Mouse (Mus musculus) mature B cell (primary cell): ENCODE measurements around the gene Haspin.
"Not testable (repeated sequence)": the region's sequence is repeated elsewhere in the genome, so short reads cannot be mapped to it uniquely, and the experiment has no call there.

ENCODE experiments used
- in situ Hi-C: fragments of 300-500 bp; cut with MboI; formaldehyde crosslinking; loops from 2 replicates; pipeline ENCODE4 v1.14.3; 2019

Gene Haspin

DNA sequence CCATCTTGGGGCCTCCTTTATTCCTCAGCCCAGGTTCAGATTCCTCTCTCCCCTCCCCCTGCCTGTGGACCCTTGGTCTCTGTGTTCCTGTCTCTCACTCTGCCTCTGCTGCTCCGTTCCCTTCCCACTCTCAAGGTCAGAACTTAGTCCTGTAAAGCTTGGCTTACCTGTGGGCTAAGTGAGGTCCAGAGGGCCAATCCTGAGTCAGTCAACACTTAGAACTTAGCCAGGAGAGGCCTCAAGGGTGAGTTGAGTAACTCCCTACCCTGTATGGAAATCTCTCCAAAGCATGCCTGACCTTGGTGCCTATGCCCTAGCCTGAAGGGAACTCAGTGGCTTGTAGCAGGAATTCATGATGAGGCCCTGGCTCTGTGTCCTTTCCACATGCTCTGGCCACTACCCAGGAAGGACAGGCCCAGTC is 6.2 kb upstream of the Haspin start:
- in situ Hi-C loops, result no loop called here

DNA sequence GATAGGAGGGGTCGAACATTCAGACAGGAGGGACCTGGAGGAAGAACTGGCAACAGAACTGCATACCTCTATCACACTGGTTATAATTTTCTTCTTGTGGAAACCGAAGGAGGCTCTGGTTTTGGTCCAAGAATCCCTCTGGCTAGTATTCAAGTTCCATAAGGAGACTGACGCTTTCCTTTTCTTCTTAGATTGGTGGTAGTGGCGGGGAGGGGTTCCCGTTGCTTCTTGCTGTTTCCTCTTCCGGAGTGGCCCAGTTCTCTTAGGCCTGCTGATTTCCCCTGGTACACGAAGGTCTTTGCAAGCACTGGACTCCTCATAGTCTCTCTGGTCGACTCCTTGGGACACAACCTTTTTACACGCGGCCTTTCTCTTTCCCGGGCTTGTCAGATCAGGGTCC is 978 bp downstream of the Haspin start:
- in situ Hi-C loops, result no loop called here

DNA sequence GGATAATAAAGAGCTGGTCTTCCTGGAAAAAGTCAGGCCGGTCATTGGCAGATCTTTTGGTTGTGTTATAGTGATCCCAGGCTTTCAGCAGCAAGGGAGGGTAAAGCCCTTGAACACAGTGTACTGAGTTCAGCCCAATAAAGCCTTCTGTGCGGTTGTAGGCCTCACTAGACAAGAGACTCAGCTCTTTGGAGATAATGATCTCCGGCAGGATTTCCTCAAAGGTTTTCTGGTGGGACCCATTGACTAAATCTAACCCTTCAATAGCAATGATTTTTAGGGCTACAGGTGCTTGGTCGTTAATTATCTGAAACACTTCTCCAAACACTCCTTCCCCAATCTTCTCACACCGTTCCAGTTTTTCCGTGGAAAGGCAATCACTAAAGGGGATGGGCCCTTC is 1.5 kb downstream of the Haspin start:
- in situ Hi-C loops, result no loop called here

DNA sequence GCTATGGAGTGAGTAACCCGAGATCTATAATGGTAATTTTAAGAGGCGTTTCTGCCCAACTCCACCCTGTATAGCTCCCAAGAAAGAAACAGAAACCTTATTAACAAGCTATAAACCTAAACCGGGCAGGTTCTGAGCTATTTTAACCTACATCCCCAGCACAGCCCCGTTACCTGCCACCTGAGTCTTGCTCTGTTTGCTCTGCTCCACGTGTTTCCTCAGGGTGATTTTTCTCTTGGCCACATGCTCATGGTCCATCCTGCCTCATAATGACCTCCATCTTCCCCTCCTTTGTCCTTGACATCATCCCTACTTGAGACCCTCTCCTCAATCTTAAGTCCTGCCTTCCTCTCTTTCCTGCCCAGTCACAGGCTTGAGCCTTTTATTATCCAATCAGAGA is 3.9 kb downstream of the Haspin start:
- in situ Hi-C loops, result no loop called here

DNA sequence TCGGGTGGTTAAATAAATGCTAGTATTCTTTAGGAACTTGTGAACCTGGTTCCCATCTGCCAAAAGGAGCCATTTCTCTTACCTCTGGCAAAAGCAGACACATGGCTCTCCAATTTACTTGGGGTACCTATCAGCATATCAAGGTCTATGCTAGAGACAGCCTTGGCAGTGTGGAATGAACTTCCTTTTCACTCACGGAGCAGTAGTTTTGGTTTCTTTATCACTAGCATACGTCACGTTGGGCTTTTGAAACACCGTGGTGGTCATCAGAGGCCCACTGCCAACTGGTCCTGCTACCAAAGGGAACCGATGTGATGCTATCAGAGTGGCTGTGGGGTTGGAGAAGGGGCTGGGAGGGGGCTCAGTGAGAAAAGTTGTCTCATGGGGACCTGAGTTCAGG is 5.1 kb downstream of the Haspin start:
- in situ Hi-C loops, result no loop called here

DNA sequence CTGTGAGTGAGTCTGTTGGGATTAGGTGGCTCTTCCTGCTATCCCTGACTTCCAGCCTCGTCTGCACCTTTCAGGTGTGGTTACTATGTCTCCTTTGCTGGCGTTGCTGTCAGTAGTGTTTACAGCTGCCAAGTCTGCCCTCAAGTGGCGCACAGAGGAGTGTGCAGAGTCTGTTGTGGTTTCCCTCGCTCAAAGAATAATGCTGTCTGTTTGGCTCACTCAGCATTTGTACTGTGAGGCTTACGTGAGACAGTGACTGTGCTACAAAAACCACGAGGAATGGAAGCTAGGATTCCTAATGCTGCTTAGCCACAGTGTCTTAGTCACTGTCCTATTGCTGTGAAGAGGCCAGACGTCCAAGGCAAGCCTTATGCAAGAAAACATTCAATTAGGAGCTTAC is 7.1 kb downstream of the Haspin start:
- in situ Hi-C loops, result no loop called here

DNA sequence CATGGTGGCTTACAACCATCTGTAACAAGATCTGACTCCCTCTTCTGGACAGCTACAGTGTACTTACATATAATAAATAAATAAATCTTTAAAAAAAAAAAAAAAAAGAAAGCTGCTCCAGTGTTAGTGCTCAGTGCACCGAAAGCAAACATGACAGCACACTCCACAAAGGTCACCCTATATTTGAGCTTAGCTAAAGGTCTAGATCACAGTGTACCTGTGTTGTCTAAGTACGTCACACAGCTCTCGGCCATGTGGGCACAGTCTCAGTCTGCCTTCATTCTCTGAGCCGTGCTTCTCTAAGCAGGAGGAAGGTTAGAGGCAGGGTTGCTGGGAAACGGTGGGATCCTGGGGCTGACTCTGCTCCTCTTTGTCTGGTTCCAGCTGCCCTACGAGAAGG is 11.6 kb downstream of the Haspin start:
- in situ Hi-C loops, result no loop called here

DNA sequence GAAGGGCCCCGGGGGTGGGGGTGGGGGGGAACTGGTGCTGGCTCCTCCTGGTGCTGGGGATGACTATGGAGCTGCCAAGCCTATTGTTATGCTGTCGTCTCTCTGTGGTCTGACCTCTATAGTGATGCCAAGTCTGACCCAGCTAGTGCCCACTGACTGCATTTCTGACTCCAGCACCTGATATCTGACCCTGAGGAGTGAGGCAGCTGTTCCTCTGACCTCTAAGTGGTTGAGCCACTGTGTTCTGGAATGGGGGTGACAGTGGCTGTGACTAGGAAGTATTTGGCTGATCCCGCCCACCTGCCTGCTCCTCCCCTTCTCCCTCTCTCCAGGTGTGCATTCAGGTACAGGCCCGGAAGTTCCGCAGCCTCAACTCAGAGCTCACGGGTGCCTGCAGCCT is 26.7 kb downstream of the Haspin start:
- in situ Hi-C loops, result no loop called here

DNA sequence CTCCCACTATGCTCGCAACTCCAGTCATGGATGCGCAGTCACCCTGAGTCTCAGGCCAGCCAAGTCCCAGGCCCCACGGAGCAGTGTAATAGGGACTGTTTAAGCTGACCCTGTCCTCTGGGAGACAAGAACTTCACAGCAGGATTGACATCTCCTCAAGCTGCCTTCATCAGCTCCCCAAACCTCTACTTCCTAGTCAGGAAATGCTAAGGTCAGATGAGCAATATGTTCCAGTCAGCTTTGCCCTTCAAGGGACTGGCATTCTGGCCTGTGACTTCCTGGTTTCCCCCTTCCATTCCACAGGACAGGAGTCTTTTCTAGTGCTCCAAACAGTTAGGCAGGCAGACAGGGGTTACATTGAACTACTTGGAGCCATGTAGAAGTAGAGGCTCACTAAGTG is 28.2 kb downstream of the Haspin start:
- in situ Hi-C loops, result no loop called here

DNA sequence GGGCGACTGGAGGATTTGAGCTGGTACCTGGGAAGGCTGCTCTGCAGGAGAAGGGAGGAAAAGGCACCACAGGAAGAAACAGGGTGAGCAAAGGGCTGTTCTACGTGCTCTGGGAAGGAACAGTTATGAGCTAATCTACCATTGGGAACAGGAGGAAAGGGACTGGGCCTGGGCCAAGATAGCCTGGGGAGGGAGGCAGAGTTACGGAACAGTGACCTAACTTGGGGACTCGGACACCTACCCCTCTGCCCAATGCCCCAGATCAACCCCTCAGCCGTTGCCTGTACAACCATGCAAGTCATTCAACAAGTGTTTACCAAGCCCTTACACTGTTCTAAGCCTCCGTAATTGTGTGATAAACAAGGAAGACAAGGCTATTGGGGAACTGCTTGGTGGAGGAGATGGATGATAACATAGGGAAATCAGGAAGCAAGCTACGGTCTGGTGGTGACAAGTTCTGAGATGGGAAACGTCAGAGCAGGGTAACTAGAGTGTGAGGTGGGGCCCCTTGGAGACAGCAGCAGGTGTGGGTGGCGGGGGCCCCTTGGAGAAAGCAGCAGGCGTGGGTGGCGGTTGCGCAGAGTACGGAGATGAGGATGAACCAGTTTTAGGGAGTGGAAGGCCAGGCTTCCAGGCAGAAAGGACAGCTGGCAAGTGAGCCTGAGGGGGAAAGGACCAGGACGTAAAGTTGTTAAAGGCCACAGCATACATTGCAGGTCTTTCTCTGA is 29.0 kb downstream of the Haspin start:
- in situ Hi-C loops, result no loop called here

DNA sequence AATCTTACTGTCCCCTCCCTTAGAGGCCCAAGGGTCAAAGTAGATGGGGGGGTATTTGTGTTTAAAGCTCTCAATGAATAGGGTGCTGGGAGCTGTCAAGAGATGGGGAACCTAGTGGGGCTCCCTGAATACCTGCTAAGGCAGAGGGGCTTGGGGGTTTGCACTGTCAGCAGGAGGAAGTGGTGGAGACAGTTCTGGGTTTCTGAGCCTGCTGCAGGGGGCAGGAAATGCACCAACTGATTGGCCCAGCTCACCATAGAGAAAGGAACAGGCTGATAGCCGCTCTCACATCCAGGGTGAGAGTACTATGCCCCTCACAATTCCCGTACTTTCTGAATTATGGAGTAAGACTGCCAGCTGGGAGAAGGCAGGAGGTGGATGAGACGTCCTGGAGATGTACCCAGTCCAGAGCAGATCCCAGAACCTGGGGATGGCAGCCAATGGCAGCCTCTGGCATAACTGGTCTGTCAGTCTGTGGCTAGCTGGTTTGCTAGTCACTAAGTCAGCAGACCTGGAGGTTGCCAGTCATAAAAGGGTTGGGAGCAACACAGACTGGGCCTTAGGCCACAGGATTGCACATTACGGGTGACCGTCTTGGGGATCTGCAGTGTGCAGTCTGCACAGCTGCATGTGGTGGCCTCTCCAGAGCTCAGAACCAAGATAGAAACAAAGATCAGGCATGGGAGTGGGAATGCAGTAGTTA is 29.7 kb downstream of the Haspin start:
- in situ Hi-C loops, result no loop called here

DNA sequence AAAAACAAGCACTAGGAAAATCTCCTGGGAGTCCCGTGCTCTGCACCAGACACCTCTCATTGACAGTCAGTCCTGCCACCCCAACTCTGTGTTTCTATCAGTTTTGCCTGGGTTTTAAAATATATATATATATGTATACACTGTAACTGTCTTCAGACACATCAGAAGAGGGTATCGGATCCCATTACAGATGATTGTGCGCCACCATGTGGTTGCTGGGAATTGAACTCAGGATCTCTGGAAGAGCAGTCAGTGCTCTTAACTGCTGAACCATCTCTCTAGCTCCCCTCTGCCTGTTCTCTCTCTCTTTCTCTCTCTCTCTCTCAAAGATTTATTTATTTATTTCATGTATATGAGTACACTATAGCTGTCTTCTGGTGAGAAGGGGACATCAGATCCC is 30.7 kb downstream of the Haspin start:
- in situ Hi-C loops, result not testable (repeated sequence)

DNA sequence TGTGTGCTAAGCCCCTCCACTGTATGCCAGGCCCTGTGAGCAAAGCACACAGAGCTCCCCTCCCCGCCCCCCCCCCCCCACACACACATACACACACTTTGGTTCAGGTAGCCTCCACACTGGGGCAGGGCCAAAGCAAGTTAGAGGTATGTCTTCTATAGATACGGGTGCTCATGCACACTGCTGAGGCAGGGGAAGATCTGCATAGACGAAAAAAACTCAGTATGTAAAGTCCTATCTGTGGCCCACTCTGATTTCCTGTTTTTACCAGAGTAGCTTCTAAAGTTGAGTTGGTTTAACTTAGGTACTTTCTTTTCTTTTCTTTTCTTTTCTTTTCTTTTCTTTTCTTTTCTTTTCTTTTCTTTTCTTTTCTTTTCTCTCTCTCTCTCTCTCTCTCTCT is 32.8 kb downstream of the Haspin start:
- in situ Hi-C loops, result no loop called here

DNA sequence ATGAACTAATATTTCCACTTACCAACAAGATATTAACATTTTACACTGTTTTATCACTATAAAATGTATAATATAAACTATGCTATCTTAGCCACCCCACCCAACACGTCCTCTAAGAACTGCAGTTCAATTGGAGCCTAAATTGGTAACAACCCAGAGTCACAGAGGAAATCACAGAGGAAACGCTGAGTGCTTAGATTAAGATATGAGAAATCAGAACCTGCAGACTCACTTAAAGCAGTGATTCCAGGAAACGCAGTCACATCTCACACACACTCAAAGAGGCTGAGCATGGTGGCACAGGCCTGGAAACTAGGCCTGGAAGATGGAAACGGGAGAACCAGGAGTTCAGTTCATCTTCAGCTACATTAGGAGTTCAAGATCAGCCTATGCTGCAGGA is 36.8 kb downstream of the Haspin start:
- in situ Hi-C loops, result no loop called here

DNA sequence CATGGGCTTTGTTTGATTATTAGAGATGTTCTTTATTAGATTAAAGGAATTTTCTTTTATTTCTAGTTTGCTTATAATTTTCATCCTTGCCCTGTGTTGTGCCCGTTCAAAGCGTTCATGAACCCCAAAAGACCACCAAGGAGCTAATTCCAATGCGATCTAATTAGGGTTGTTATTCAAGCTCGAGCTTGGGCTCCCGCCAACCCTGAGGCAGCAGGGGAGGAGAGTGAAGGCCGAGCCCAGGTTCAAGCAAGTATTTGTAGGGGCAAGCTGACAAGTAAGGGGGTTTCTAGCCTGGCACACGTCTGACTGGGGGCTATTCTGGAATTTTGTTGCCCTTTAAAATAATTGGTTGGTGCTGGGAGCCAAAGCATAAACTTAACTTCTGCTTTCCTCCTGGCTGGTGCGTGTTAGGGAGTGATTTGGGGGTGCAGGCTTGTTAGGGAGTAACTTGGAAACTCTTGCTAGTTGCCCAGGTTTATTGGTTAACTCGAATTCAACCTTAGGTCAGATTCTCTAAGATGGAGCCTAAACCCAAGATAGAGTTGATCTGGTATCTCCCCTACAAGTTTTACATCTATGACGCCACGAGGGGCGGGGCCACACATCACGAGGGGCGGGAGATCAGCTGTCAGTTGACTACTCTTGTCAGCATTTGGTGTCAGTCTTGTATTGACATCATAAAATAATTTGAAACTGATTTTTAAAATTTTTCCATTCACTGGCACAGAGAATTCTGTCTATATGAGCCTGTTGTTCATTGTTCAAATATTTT is 37.9 kb downstream of the Haspin start:
- in situ Hi-C loops, result no loop called here

DNA sequence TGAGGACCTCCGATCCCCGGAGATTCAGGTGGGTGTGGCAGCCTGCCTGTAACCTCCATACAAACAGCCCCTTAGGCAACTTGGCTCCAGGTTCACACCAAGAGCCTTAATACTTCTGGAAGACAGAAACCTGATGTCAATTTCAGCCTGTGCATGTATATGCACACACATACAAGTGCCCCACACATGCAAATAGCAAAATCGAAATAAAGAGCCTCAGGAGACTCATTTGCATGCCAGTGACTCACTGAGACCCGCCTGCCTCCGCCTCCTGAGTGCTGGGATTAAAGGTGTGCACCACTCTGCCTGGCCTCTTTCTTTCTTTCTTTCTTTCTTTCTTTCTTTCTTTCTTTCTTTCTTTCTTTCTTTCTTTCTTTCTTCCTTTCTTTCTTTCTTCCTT is 39.2 kb downstream of the Haspin start:
- in situ Hi-C loops, result no loop called here

DNA sequence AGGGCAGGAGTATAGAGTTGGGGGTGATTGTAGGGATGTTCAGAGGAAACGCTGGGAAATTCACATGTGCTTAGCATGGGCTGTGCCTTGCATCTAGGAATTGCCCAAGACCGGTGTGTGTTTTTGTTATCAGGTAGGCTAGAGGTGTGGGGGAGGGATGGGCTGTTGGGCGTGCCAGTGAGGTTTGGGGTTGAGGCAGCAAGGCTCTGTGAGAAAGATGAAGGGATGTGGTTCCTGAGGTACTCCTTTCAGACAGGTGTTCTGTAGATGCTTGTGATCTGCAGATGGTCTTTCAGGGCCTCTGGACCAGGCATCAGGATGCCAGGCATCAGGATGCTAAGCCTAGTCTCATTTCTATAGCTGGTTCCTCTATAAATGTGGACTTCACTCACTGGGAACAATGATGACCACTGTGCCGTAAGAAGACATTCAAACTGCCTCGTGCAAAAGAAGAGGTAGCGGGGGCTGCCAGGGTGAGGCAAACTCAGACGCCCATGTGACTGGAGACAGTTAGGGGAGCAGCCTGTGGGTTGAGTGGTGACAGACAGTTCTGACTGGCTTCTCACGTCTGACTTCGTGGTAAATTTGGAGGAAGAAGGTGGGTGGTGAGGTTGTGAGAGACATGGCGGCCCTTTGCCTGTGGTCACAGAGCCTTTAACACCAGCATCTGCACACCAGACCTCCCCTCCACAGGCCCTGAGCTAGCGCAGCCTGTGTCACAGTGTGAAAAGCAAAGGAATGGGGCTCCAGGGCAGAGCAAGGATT is 43.7 kb downstream of the Haspin start:
- in situ Hi-C loops, result no loop called here

DNA sequence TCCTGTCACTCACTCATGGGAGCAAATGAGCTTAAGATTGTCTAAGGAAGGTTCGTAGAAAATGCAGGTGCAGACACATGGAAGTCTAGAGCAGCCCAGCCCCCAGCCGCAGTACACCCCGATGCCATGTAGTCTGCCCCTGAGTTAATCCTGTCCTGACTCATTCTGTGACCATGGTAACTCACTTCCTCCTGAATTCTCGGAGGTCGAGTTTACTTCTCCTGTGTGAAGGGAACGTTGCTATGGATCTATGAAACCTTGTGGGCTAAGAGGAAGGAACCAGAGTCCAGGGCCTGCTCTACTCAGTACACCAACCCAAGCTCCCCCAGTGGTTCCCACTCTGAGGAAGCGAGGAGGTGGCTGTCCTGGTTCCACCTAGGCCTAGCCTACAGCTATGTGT is 45.2 kb downstream of the Haspin start:
- in situ Hi-C loops, result no loop called here

DNA sequence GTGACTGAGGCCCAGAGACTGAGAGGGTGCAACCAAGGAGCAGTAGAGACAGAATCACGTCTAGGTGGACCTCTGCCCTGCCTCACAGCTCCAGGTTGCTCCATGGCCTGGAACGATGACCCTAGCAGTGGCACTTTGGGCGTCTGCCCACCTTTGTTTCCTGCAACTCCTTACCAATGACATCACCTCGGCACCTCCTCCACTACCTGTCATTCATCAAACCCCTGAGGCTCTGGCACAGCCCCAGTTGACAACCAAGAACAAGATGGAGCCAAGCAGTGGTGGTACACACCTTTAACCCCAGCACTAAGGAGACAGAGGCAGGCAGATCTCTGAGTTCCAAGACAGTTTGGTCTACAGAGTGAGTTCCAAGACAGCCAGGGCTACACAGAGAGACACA is 46.0 kb downstream of the Haspin start:
- in situ Hi-C loops, result no loop called here

DNA sequence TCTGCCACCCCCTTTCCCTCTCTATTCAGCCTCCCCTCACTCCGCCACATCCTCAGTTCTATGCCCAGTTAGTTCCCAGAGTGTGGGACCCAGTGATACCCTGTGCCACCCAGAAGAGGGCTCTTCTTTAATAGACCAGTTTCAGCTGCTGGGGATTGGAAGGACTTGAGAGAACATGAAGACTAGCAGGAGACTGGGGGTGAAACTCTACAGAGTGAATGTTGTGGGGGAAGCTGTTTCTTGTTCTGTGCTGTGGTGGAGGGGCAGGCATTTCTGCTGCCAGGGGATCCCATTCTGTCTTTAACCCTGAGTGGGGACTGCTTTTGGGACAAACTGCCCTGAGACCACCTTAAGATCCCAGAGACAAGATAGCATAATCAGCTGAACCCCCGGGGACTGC is 47.3 kb downstream of the Haspin start:
- in situ Hi-C loops, result no loop called here

DNA sequence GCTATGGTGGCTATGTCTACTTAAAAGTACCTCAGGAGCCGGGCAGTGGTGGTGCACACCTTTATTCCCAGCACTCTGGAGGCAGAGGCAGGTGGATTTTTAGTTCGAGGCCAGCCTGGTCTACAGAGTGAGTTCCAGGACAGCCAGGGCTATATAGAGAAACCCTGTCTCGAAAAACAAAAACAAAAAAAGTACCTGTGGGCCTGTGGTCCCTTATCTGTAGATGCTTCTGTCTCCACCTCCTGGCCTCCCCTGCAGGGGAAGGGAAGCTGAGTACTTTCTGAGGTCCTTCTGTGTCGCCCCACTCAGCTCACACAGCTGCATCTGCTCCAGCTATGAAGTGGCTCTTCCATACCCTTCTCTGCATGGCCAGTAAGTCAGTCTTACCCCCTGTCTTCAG is 47.8 kb downstream of the Haspin start, which contains the start of gene Itgae:
Itgae (plus strand) TSS at position 301 of the 400 bp plus-strand sequence.
- in situ Hi-C loops, result no loop called here
